Mouse (Mus musculus): ENCODE measurements around the gene Drd3. TPM values are rescaled to one million over a fixed set of nuclear protein-coding genes. Genes with fewer than 3 reads are reported as not detected.

Drd3 gene
- not detected for total RNA-seq (2021)
- long read RNA-seq, experiment 1, result 0 reads
- long read RNA-seq, experiment 2, result 0 reads

GRCm38 (mm10) chr16:43753751-43754150 lies at the start of gene Drd3:
Gene Drd3, plus strand, starts transcription at chr16:43754026.
- peak; percentile 7 for DNase-seq

- no peak for DNase-seq
Observed at GRCm38 (mm10) chr16:43708335-43709061, 45.3 kb upstream of the Drd3 start.

- DNase-seq, result no peak
Observed at GRCm38 (mm10) chr16:43709062-43709413, 44.8 kb upstream of the Drd3 start.

GRCm38 (mm10) chr16:43709432-43710133 lies 44.2 kb upstream of the Drd3 start:
- no peak for DNase-seq

GRCm38 (mm10) chr16:43710134-43710475 lies 43.7 kb upstream of the Drd3 start:
- no peak for DNase-seq

GRCm38 (mm10) chr16:43710651-43711050 lies 43.2 kb upstream of the Drd3 start:
- DNase-seq, result no peak

- DNase-seq, result no peak
Observed at GRCm38 (mm10) chr16:43711361-43711760, 42.5 kb upstream of the Drd3 start.

- no peak for DNase-seq
Observed at GRCm38 (mm10) chr16:43724444-43724843, 29.4 kb upstream of the Drd3 start.

GRCm38 (mm10) chr16:43729506-43730221 lies 24.2 kb upstream of the Drd3 start:
- no peak for DNase-seq

GRCm38 (mm10) chr16:43730281-43730680 lies 23.5 kb upstream of the Drd3 start:
- DNase-seq, result no peak

- no peak for DNase-seq
Observed at GRCm38 (mm10) chr16:43732496-43732895, 21.3 kb upstream of the Drd3 start.

- no peak for DNase-seq
Observed at GRCm38 (mm10) chr16:43732900-43733299, 20.9 kb upstream of the Drd3 start.

- DNase-seq, result no peak
Observed at GRCm38 (mm10) chr16:43737933-43738332, 15.9 kb upstream of the Drd3 start.

GRCm38 (mm10) chr16:43740936-43741335 lies 12.9 kb upstream of the Drd3 start:
- DNase-seq, result no peak

- no peak for DNase-seq
Observed at GRCm38 (mm10) chr16:43748424-43748823, 5.4 kb upstream of the Drd3 start.

- no peak for DNase-seq
Observed at GRCm38 (mm10) chr16:43752900-43753299, 926 bp upstream of the Drd3 start.

GRCm38 (mm10) chr16:43772358-43772757 lies 18.5 kb downstream of the Drd3 start:
- DNase-seq, result no peak

- DNase-seq, result no peak
Observed at GRCm38 (mm10) chr16:43772766-43773165, 18.9 kb downstream of the Drd3 start.

- no peak for DNase-seq
Observed at GRCm38 (mm10) chr16:43773506-43773905, 19.7 kb downstream of the Drd3 start.

- DNase-seq, result no peak
Observed at GRCm38 (mm10) chr16:43776886-43777285, 23.1 kb downstream of the Drd3 start.

- no peak for DNase-seq
Observed at GRCm38 (mm10) chr16:43799541-43799940, 45.7 kb downstream of the Drd3 start.

- DNase-seq, result no peak
Observed at GRCm38 (mm10) chr16:43800119-43800721, 46.4 kb downstream of the Drd3 start.

- no peak for DNase-seq
Observed at GRCm38 (mm10) chr16:43801137-43801536, 47.3 kb downstream of the Drd3 start.

Data from adrenal gland, postnatal 36 days (tissue).